Mouse (Mus musculus) stomach, embryonic 16.5 days (tissue): ENCODE measurements around the gene Vwf. TPM values are rescaled to one million over a fixed set of nuclear protein-coding genes. Genes with fewer than 3 reads are reported as not detected.
A peak's percentile ranks its signal among the peaks of the same experiment; 100 is the strongest.

ENCODE experiments used
- ATAC-seq: fragments of 200-750 bp; cut with Nextera tagmentation; 2 replicates; pipeline ENCODE4 v1.8.0; 2017; ENCODE audit warnings: moderate number of reproducible peaks, moderate TSS enrichment; ENCODE audit not compliant: insufficient read depth, low FRiP score
- H3K27ac ChIP-seq: fragments of 300-500 bp; sonication (generic); 2 replicates; pipeline ENCODE4 v1.5.1; 2014; ENCODE audit warnings: low read length
- H3K27me3 ChIP-seq: fragments of 300-500 bp; sonication (generic); 2 replicates; pipeline ENCODE4 v1.6.1; 2014; ENCODE audit warnings: low read length, control low read depth, mixed read lengths; ENCODE audit not compliant: control insufficient read depth, insufficient read depth
- H3K36me3 ChIP-seq: fragments of 300-500 bp; sonication (generic); 2 replicates; pipeline ENCODE4 v1.6.1; 2014; ENCODE audit warnings: low read length; ENCODE audit not compliant: control insufficient read depth, insufficient read depth
- H3K4me1 ChIP-seq: fragments of 300-500 bp; sonication (generic); 2 replicates; pipeline ENCODE4 v1.6.1; 2014; ENCODE audit warnings: low read length, control low read depth, mixed read lengths; ENCODE audit not compliant: control insufficient read depth, insufficient read depth
- H3K4me2 ChIP-seq: fragments of 300-500 bp; sonication (generic); 2 replicates; pipeline ENCODE4 v1.6.1; 2014; ENCODE audit warnings: low read depth, low read length, mixed read lengths
- H3K4me3 ChIP-seq: fragments of 300-500 bp; sonication (generic); replicated peaks from 2 replicates; pipeline ENCODE4 v1.5.1; 2014; ENCODE audit warnings: mild to moderate bottlenecking, low read length
- H3K9ac ChIP-seq: fragments of 300-500 bp; sonication (generic); 2 replicates; pipeline ENCODE4 v1.6.1; 2014; ENCODE audit warnings: low read length
- H3K9me3 ChIP-seq: fragments of 300-500 bp; sonication (generic); replicated peaks from 2 replicates; pipeline ENCODE4 v1.6.1; 2016; ENCODE audit warnings: low read length, control low read depth; ENCODE audit not compliant: control insufficient read depth
- WGBS: fragments of 180-500 bp; shearing (Covaris S2); extraction: QIAGEN DNeasy Blood & Tissue Kit; methylation state at CpG from one replicate; pipeline ENCODE4 v1.1.7; 2014; 5-methylcytosine and 5-hydroxymethylcytosine counted together
- polyA plus RNA-seq: library from polyadenylated mRNA; unstranded; fragments of >200 nt; fragmentation: Nextera tagmentation; extraction: Ambion mirVana; gene quantifications from 2 replicates; pipeline ENCODE4 v1.2.1, GENCODE M21; 2015

The Vwf gene
- polyA plus RNA-seq, 1 experiment from 2014 or later = 5.4 TPM

GRCm38 (mm10) chr6:125515503-125516315 lies 30.9 kb upstream of the Vwf start:
- no peak overlapping the region for H3K9ac ChIP-seq
- no peak overlapping the region for H3K4me3 ChIP-seq
- no peaks in the 10 kb centered on the region for H3K36me3 ChIP-seq
- no peak overlapping the region for H3K27ac ChIP-seq
- H3K4me2 ChIP-seq = no peak overlapping the region
- no peaks in the 10 kb centered on the region for H3K9me3 ChIP-seq
- peaks cover 9% of the 10 kb centered on the region; the same call in 1 of the 2 replicates for H3K4me1 ChIP-seq
- no peaks in the 10 kb centered on the region for H3K27me3 ChIP-seq
- peak; percentile 51; the same call in 1 of the 2 replicates for ATAC-seq
- 45% methylated on average over 11 of the region's 11 CpGs for WGBS

- Histone ChIP-seq H3K36me3 (no peaks in the 10 kb centered on the region), H3K4me2 (no peak overlapping the region), H3K9ac (no peak overlapping the region), H3K4me3 (no peak overlapping the region), H3K27ac (0 out of 2 replicates have a peak overlapping the region, but pooled peaks have one; percentile 7), H3K4me1 (peaks cover 4% of the 10 kb centered on the region; the same call in 1 of the 2 replicates), H3K9me3 (no peaks in the 10 kb centered on the region), H3K27me3 (no peaks in the 10 kb centered on the region)
- 36% methylated on average over 5 of the region's 5 CpGs for WGBS
- ATAC-seq = 0 out of 2 replicates have a peak, but pooled peaks have one; percentile 25
These were observed 24.9 kb upstream of the Vwf start for GRCm38 (mm10) chr6:125521558-125522193.

- Histone ChIP-seq H3K4me1 (peaks cover 4% of the 10 kb centered on the region; the same call in 1 of the 2 replicates), H3K4me3 (no peak overlapping the region), H3K9ac (no peak overlapping the region), H3K27ac (no peak overlapping the region), H3K36me3 (no peaks in the 10 kb centered on the region), H3K9me3 (no peaks in the 10 kb centered on the region), H3K4me2 (no peak overlapping the region), H3K27me3 (no peaks in the 10 kb centered on the region)
- no peak for ATAC-seq
- 74% methylated on average over 6 of the region's 6 CpGs for WGBS
These were observed 22.5 kb upstream of the Vwf start for GRCm38 (mm10) chr6:125524027-125524426.

- 46% methylated on average over 3 of the region's 3 CpGs for WGBS
- H3K9me3 ChIP-seq = no peaks in the 10 kb centered on the region
These were observed 20.5 kb upstream of the Vwf start for GRCm38 (mm10) chr6:125526066-125526465.

GRCm38 (mm10) chr6:125528614-125529200 lies 17.9 kb upstream of the Vwf start:
- H3K4me2 ChIP-seq = no peak overlapping the region
- H3K36me3 ChIP-seq = no peaks in the 10 kb centered on the region
- no peak for ATAC-seq
- no peak overlapping the region for H3K9ac ChIP-seq
- no peak overlapping the region for H3K27ac ChIP-seq
- 78% methylated on average over 9 of the region's 9 CpGs for WGBS
- no peaks in the 10 kb centered on the region for H3K27me3 ChIP-seq
- H3K4me1 ChIP-seq = no peaks in the 10 kb centered on the region
- no peak overlapping the region for H3K4me3 ChIP-seq
- no peaks in the 10 kb centered on the region for H3K9me3 ChIP-seq

More at GRCm38 (mm10) chr6:125526066-125526465, 20.5 kb upstream of the Vwf start:
- no peaks in the 10 kb centered on the region for H3K27me3 ChIP-seq
- H3K4me3 ChIP-seq = no peak overlapping the region
- no peaks in the 10 kb centered on the region for H3K36me3 ChIP-seq
- no peak overlapping the region for H3K4me2 ChIP-seq
- H3K4me1 ChIP-seq = peaks cover 4% of the 10 kb centered on the region; the same call in 1 of the 2 replicates
- no peak overlapping the region for H3K9ac ChIP-seq
- no peak overlapping the region for H3K27ac ChIP-seq
- no peak for ATAC-seq

- no peaks in the 10 kb centered on the region for H3K36me3 ChIP-seq
- ATAC-seq = peak; percentile 40
- no peak overlapping the region for H3K4me2 ChIP-seq
- WGBS = 82% methylated on average over 5 of the region's 5 CpGs
- H3K9ac ChIP-seq = no peak overlapping the region
- no peaks in the 10 kb centered on the region for H3K27me3 ChIP-seq
- no peak overlapping the region for H3K27ac ChIP-seq
- H3K4me1 ChIP-seq = no peaks in the 10 kb centered on the region
- no peaks in the 10 kb centered on the region for H3K9me3 ChIP-seq
- no peak overlapping the region for H3K4me3 ChIP-seq
These were observed 17.1 kb upstream of the Vwf start for GRCm38 (mm10) chr6:125529479-125529878.

GRCm38 (mm10) chr6:125533104-125533650 lies 13.4 kb upstream of the Vwf start:
- no peaks in the 10 kb centered on the region for H3K27me3 ChIP-seq
- no peak overlapping the region for H3K27ac ChIP-seq
- H3K9me3 ChIP-seq = no peaks in the 10 kb centered on the region
- ATAC-seq = no peak
- H3K4me3 ChIP-seq = no peak overlapping the region
- H3K36me3 ChIP-seq = no peaks in the 10 kb centered on the region
- WGBS = 83% methylated on average over 11 of the region's 11 CpGs
- H3K4me1 ChIP-seq = no peaks in the 10 kb centered on the region
- H3K9ac ChIP-seq = no peak overlapping the region
- no peak overlapping the region for H3K4me2 ChIP-seq

GRCm38 (mm10) chr6:125534990-125535389 lies 11.6 kb upstream of the Vwf start:
- Histone ChIP-seq H3K4me1 (no peaks in the 10 kb centered on the region), H3K4me2 (no peak overlapping the region), H3K9ac (no peak overlapping the region), H3K9me3 (no peaks in the 10 kb centered on the region), H3K27me3 (no peaks in the 10 kb centered on the region), H3K27ac (no peak overlapping the region), H3K36me3 (no peaks in the 10 kb centered on the region), H3K4me3 (no peak overlapping the region)
- ATAC-seq = no peak
- 76% methylated on average over 5 of the region's 5 CpGs for WGBS

- Histone ChIP-seq H3K4me3 (no peak overlapping the region), H3K9ac (no peak overlapping the region), H3K27me3 (no peaks in the 10 kb centered on the region), H3K27ac (no peak overlapping the region), H3K9me3 (no peaks in the 10 kb centered on the region), H3K4me2 (no peak overlapping the region), H3K36me3 (no peaks in the 10 kb centered on the region), H3K4me1 (no peaks in the 10 kb centered on the region)
- 78% methylated on average over 5 of the region's 5 CpGs for WGBS
- ATAC-seq = no peak
These were observed 8.1 kb upstream of the Vwf start for GRCm38 (mm10) chr6:125538469-125538868.
